Mouse (Mus musculus): Measurements from ENCODE around the gene Tns4.

GRCm38 (mm10) chr11:99060435-99060834 lies 28.7 kb downstream of the Tns4 start:
- TF ChIP-seq CTCF (IDR thresholded peaks at IDR 0.05; ENCODE audit: extremely low read depth, insufficient read depth, low read length) (no peak), POLR2A (IDR thresholded peaks at IDR 0.05; ENCODE audit: extremely low read depth, insufficient read depth, low read length) (no peak)
